Mouse (Mus musculus) left cerebral cortex, postnatal 25 days (tissue): ENCODE results near the gene Man2b1. TPM values are rescaled to one million over a fixed set of nuclear protein-coding genes. Genes with fewer than 3 reads are reported as not detected.
A peak's percentile ranks its signal among the peaks of the same experiment; 100 is the strongest.

Source experiments
- DNase-seq, 2 experiments: peaks; one replicate each; pipeline ENCODE4 v3.0.0; 2022; ENCODE audit warnings: low spot score in 2 of 2, mixed read lengths in 1 of 2
- intact Hi-C: fragments of 180-260 bp; cut with DNase I; formaldehyde crosslinking; loops from one replicate; pipeline ENCODE4 v1.15.1; 2025
- total RNA-seq, 2 experiments: library from RNA; stranded (reverse); gene quantifications; 2 replicates each; pipeline ENCODE4 v1.2.3; 2021

The Man2b1 gene
- 10 to 100 TPM; 38.8 to 39.3 TPM for total RNA-seq

DNA sequence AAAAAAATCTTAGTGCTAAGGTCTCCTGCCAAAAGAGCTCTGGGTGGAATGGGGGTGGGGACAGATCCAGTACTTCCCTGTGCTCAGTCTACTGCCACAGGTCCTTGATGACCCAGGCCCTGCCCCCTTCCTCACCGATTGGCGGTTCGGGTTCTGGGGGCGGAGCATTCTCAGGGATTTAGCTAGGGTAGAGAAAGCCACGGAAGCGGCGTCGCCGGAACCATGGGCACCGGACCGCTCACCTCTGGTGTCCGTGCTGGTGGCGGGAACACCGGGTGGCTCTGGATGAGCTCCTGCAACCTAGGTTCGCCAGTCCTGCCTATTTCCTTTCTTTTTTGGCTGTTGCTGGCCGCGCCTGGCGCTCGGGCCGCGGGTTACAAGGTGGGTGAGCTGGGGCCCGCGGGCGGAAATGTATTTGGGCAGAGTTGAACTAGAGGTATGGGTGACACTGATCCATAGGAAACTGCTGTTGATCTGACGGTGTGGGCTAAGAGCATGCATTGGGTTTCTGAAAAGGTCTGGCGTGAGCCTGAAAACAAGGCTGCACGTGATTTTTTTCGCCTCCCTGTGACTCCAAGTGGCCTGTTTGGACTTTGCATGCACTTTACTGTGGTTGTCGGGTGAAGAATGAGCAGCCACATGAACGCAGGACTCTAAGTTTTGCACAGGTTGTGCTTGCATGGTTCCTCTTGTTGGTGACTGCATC lies at the start of gene Man2b1:
Gene Man2b1, plus strand, starts transcription at position 163 of the 706 bp plus-strand sequence.
- intact Hi-C loops, result loop anchor here (5.0 kb wide), 1 partner anchor 214 kb away; the partner anchor contains the start of genes Orc6 and Vps35
- peak; percentile 85 to 95 for DNase-seq

DNA sequence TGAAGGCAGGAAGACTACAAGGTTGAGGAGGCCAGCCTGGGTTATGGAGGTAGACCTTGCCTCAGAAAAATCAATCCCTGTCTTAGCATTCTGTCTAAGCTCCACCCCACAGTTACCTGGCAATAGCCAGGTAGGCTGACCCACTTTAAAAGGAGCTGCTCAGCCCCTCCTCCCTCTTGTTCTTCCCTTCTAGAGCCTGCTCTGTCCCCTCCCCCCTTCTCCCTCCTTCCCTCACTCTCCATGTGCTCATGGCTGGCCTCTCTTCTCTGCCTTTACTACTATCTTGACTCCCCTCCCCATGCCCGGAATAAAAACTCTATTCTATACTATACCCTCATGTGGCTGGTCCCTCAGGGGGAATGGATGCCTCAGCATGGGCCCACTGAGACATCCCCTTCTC lies 49.2 kb upstream of the Man2b1 start:
- intact Hi-C loops, result no loop called here
- DNase-seq, result no peak

DNA sequence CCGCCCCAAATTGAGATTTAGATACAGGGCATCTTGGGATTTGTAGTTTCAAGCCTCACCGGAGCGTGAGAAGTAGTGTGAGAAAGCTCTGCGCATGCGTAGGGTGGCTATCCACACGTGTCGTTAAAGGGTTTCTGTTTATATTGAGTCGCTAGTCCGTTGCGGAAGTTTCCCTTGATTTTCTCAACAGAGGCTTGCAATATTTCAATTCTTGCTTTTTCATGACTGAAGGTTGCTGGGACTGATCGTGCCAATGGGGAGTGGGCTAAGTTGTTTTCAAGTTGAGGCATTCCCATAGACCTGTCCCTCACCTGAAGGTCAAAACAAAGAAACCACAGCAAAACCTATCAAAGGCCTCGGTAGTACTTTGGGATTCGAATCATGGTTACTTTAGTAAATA lies 48.3 kb upstream of the Man2b1 start:
- intact Hi-C loops, result no loop called here
- peak; percentile 68 to 82 for DNase-seq

DNA sequence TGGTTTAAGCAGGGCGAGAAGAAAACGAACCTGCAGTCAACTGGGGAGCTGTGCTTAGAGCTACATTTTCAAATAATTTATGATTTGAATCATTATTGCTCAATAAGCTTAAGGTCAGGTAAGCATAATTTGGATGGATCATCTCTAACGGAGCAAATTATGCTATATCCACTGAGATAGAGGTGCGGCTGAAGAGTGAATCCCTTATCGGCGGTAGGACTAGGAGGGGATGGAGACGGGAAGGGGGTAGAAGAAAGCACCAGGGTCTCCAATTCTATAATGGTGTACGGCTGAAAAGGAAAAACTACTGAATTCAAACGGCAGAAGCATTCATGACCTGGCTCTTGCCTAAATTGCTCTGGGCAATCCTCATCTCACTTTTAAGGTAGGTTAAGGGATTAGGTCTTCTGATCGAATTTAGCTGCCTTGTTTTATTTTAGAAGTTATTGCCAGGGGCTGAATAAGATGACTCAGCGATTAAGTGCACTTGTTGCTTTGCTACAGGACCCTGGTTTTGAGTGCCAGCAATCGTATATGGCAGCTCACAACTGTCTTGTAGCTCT lies 47.8 kb upstream of the Man2b1 start:
- DNase-seq, result no peak
- intact Hi-C loops, result no loop called here

DNA sequence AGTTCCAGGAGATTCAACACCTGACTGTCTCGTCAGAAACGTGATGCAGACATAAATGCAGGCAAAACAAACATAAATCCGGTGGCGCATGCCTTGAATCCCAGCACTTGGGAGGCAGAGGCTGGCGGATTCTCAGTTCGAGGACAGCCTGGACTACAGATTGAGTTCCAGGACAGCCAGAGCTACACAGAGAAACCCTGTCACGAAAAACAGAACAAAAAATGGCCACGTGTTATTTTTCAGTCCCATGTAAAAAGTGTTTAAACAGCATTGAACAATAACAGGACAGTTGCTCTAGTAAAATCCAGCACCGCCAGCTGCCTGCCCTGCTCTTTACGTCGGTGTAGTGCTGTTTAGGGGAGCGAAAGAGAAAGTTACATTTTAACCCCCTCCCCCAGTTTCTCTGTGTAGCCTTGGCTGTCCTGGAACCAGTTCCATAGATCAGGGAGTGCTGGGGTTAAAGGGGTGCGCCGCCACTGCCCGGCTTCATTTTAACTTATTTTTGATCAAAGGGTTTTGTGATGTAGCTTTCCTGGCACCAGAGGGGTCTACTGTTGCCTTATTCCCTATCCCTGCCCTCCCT lies 47.3 kb upstream of the Man2b1 start:
- DNase-seq, result no peak
- intact Hi-C loops, result no loop called here

DNA sequence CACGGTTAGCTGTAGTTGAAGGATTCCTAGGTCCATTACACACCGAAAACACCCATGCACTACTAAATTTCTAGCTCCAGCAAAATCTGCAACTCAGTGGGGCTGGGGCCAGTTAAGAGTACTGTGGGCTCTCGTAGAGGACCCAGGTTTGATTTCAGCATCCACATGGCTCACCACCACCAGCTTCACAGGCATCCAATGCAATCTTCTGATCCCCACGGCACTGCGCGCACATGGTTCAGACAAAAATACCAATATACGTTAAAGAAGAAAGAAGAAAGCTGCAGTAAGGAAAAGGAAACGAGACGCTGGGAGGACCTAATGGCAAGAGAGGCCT lies 46.7 kb upstream of the Man2b1 start:
- intact Hi-C loops, result no loop called here
- DNase-seq, result no peak

DNA sequence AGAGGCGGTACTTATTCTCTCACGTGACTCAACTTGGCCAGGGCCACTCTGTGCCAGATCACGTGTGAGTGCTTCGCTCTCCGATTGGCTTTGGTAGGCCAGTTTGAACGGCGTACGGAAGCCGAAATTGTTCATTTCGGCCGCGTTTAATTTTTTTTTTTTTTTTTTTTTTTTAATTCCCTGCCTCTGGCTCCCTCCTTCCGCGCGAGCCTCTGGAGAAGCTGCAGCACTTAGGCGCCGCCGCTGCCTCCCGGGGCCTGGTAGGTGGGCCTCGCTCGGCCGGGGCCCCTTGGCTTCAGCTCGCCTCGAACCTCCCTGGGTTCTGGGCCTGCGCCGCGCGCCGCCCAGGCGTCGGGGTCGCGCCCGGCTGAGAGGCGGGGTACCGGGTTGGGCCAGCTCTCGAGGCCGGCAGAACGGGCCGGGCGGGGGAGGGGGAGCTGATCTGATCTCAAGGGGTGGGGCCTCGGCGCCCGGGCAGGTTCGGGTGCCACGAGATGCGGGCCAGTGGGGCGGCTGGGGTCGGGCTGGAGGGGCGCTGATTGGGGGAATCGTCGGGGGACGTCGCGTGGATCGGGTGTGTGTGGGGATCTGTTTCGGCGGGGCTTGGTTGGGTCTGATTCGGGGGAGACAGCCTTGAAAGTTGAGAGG lies 46.2 kb upstream of the Man2b1 start, which contains the start of gene Tnpo2:
Gene Tnpo2, plus strand, starts transcription at position 198 of the 648 bp plus-strand sequence.
- peak; percentile 92 to 97 for DNase-seq
- intact Hi-C loops, result no loop called here

DNA sequence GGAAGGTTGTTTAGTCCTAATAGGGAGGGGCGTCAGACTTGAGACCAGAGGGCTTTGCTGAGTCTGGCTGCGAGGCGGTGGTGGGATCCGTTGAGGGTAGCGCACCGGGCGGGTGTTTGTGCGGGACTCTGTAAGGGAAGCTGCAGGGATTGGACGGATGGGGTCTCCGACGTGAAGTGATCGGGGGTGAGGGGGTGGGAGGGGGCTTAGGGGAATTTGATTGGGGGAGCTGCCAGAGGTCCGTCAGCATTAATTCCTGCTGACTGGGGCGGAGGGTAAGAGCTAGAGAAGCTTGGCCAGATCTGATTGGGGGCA lies 45.7 kb upstream of the Man2b1 start:
- DNase-seq, result no peak
- intact Hi-C loops, result no loop called here

DNA sequence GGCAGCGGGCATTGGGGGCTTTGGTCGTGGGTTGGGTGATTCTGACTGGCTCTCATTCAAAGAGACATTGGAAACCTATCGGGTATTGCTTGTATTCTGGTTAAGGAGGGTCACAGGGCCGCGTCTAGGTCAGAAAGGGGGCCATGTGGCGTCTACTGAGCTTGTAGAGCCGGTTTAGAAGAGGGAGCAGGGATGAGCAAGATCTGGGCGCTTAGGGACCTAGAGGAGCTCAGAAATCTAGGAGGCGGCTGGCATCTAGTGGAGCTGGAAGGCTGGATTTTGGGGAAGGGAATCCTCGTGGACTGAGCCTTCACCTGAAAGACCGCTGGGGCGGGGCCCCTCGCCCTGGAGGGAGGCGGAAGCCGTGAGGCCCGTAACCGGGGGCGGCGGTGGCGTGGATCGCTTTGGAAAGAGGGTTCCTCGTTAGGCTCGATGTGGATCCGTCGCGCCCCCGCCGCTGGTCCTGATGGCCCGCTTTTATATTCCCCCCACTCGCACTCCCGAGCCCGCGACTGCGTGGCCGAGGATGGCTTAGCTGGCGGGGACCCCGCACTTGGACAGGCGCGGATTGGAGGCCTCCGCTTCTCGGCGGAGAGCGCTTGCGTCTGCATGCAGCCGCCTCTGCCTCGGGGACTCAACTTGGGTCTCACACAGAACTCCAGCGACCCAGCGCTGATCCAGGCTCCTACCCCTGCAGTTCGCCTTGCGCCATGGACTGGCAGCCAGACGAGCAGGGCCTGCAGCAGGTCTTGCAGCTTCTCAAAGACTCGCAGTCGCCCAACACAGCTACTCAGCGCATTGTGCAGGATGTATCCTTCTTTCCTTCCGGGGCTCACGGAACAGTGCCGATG lies 45.2 kb upstream of the Man2b1 start:
- DNase-seq, result peak; percentile 61 to 75
- intact Hi-C loops, result no loop called here

DNA sequence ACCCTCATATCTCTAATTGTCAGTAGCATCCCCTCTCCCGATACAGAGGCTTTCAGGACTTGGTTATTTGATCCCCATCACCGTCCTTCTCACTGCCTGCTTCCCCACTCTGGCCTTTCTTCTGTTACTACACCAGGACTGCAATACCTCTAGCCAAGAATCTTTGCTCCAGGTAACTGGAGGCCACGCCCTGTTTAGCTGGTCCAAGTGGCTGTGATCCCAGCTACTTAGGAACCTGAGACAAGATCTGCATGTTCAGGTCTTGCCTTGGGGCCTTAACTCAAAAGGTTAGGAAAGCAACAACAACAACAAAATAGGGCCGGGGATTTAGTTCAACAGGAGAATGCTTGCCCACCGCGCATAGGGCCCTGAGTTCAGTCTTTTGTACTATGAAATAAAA lies 39.5 kb upstream of the Man2b1 start:
- no peak for DNase-seq
- intact Hi-C loops, result no loop called here

DNA sequence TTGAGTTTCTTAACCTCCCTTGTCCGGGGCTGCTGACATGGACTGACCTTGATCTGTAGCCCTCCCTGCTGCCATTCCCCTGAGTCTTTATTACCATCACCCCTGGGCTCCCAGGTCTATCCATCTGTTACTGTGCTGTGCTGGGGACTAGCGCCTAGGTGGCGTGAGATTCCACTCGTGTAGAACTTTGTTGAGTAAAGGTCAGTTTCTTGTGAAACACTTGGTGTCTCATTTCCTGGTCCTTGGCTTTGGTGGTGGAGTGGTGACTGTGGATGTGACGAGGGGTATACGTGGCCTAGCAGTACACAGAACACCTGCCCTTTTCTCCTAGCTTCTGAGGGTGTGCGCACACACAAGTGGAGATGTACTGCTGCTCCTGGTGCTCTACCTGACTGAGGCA lies 25.7 kb upstream of the Man2b1 start:
- no peak for DNase-seq
- intact Hi-C loops, result no loop called here

DNA sequence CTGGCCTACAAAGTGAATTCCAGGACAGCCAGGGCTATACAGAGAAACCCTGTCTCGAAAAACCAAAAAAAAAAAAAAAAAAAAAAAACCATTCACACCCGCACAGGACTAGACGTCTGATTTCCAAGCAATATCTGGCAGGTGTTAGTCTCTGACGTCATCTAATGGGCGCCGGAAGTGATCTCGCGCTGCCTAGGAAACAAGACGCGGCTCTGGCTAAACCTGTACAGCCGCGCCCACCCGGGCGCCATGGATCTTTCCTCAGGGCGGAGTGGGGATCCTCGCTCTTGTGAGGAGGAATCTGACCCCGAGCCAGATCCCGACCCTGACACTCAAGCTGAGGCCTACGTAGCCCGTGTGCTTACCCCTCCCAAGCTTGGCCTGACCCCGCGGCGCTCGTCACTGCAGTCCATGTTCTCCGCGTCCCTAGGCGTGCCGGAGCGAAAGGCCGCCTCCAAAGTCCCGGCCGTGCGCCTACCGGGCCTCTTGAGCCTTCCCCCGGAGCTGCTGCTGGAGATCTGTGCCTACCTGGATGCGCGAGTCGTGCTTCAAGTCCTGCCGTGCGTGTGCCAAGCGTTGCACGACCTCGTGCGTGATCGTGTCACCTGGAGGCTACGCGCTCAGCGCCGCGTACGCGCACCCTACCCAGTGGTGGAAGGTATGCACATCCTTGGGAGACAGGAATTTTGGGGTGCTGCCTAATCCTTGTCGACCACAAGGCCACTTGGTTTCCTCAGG lies 23.0 kb upstream of the Man2b1 start, which contains the start of gene Fbxw9:
Gene Fbxw9, plus strand, starts transcription at position 177 of the 738 bp plus-strand sequence.
- intact Hi-C loops, result no loop called here
- DNase-seq, result peak; percentile 93 to 96

DNA sequence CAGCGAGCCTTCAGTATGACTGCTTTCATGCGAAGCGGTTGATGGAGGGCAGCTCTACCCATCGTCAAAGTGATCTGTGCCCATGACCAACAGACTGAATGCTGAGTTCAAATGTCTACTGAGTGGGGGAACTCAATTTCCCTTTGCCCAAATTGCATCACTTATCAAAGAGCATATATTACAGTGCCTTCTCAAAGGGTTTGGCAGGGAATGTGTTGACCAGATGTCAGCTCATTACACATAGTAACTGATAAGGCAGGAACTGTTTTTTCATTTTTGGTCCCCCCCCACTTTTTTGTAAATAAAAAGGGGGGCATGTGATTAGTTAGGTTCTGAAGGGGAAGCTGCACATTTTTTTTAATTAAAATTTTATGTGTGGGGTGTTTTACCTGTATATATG lies 20.5 kb upstream of the Man2b1 start:
- DNase-seq, result no peak

DNA sequence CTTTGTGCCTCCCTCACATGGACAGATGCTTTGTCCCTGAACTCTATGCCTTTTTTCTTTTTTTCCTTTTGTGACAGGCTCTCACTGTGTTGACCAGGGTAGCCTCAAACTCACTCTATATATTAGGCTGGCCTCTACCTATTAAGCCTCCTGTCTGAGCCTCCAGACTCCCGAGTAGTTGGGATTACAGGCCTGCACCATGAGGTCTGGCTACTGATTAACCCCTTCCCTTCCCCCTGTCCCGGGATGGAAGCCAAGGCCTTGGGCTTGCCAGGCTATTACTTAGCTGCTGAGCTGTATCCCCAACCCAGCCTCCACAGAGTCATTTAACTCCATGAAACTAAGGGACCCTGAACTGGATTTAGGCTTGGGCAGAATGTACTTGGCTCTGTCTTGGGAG lies 17.9 kb upstream of the Man2b1 start:
- DNase-seq, result no peak
- intact Hi-C loops, result no loop called here

More for the DNA sequence above, 20.5 kb upstream of the Man2b1 start:
- intact Hi-C loops, result no loop called here

DNA sequence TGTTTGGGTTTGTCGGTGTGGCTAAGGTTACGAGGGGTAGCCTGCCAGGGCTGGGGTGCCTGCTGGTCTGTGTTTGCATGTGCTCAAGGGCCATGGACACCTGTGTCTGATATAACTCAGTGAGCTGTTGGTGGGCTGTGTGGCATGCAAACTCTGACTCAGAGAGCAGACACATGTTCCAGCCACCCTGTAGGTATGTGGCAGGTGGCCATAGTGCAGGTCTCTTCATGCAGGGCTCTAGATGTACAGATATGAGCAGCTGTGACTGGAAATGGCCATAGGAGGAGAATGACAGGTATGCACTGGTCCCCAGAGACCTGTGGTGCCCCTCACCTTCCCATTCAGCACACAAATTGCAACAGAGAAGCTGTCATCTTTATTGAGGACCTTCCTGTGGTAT lies 15.9 kb upstream of the Man2b1 start:
- intact Hi-C loops, result no loop called here
- DNase-seq, result no peak

DNA sequence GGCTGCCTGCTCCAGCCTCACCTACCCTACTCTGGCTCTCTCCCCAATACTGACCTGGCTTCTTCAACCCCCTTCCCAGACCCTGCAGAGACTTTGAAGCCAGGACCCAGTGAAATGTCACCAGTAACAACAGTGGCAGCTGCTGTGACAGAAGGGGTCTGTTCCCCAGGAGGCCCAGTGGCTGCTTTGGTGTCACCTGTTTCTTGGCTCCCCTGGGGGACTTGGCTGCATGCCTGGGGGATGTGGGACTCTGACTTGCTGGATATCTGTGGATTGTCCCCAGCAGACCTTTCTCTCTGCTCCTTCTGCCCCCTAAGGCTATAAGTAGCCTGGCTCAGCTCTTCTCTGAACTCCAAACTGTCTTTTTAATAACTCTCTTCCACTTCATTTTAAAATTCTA lies 15.1 kb upstream of the Man2b1 start, which contains the start of gene Gm5741:
Gene Gm5741, minus strand, starts transcription at position 1 of the 400 bp plus-strand sequence.
- intact Hi-C loops, result no loop called here
- DNase-seq, result no peak

DNA sequence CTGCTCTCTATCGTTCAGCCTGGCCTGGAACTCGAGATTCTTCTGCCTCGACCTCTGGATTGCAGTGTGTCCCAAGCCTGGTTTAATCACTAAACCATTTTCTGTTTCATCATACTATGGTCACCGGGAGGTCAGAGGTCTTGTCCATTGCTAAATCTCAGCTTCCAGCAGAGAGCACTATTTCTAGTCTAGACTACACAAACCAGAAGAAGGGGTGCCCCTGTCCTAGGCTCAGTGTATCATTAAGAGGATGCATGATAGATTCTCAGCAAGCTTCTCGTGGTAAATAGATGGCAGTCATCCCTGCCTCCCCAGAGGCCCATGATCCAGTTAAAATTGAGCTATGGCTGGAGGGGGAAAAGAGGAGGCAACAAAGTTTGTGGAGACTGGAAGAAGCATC lies 12.0 kb upstream of the Man2b1 start:
- intact Hi-C loops, result no loop called here
- no peak for DNase-seq

DNA sequence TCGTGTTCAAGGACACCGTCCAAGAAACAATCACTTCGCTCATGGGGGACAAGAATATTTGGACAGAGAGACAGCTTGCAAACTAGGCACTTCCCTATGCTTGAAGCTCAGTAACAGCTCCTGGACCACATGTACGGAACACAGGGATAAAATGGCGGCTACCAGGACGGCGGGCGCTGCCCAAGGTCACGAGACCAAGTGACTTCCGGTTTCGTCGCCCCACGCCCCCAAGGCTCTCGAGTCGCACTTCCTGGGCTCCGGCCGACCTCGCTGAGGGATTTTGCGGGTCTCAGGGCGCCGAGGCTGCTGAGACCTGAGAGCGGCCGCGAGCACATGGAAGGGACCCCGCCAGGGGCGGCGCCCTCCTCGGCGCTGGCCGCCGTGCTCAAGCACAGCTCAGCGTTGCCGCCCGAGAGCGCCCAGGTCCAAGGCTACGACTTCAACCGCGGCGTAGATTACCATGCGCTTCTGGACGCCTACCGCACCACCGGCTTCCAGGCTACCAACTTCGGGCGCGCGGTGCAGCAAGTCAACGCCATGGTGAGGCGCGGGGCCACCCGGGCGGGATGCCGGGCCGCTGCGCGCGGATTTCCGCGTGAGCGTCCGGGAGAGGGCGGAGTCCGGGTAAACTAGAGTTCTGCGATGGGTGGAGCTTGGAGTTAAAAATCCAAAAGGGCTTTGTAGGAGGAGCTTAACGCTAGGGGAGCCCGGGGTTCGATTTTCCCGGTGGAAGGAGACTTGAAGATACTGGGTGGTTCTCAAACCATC lies 11.4 kb upstream of the Man2b1 start, which contains the start of gene Dhps:
Gene Dhps, plus strand, starts transcription at position 244 of the 768 bp plus-strand sequence.
- DNase-seq, result peak; percentile 90 to 96
- intact Hi-C loops, result no loop called here
